Mouse (Mus musculus): ENCODE results near the gene Arpc1b. TPM values are rescaled to one million over a fixed set of nuclear protein-coding genes. Genes with fewer than 3 reads are reported as not detected.

Arpc1b gene
- polyA plus RNA-seq (2012; rRNA removed) (54.4 and 74.7 TPM in 2 replicates), polyA plus RNA-seq (2014; fragmentation: Nextera tagmentation; extraction: Ambion mirVana) (74.9 and 80.1 TPM in 2 replicates)

DNA sequence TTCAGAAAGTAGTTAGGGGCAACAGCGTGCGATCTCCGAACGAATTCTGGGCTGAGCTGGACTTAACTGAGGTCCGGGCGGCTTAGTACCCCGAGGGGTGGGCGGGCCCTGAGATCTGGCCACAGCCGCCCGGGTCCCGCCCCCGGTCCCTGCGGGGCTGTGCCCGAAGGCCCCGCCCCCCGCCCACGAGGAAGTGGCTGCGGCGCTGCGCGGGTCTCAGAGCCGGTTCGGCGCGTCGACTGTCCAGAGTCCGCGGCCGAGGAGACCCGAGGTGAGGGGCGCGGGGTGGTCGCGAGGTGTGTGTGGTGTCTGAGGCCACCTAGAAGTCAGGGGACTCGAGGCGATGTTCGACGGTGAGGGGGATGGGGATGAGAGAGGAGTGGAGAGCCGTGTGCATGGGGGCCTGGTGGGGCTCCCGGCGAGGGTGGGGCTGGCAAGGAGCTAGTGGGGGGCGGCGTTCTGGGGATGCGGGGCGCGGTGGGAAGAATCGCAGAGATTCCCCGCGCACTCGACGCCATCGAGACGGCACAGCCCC, at the start of gene Arpc1b:
TSS of gene Arpc1b (plus strand) at position 145 of the 535 bp plus-strand sequence.
- no peak for TF ChIP-seq CTCF (IDR thresholded peaks at IDR 0.05; ENCODE audit: low read depth)
- no peak for TF ChIP-seq EP300 (IDR thresholded peaks at IDR 0.05; ENCODE audit: low read depth)
- H3K4me2 ChIP-seq (ENCODE audit: low read depth): peak within 1 kb of the TSS; percentile 71
- no peak within 1 kb of the TSS for H3K27ac ChIP-seq
- WGBS (ENCODE audit: insufficient replicate concordance): under 1% methylated on average over 52 of the region's 53 CpGs
- ATAC-seq (ENCODE audit: insufficient read depth) (peak; percentile 66), DNase-seq (ENCODE audit: low read depth in 3 of 3, low spot score in 3 of 3) (peak in 2 of 3 experiments; percentile 32 to 47)
- H3K9ac ChIP-seq (replicated peaks): peak within 1 kb of the TSS; percentile 57
- no peaks in the 10 kb centered on the region for H3K36me3 ChIP-seq (replicated peaks; ENCODE audit: control insufficient read depth, insufficient read depth, low read depth)
- H3K4me1 ChIP-seq (replicated peaks; ENCODE audit: control insufficient read depth in 2 of 2, insufficient read depth in 2 of 2, low read length in 1 of 2): no peaks in the 10 kb centered on the region
- H3K27me3 ChIP-seq (ENCODE audit: control insufficient read depth, insufficient read depth, low read length): no peaks in the 10 kb centered on the region
- H3K4me3 ChIP-seq (ENCODE audit: insufficient read depth in 1 of 2, low read depth in 2 of 2, low read length in 2 of 2): peak within 1 kb of the TSS; percentile 59 to 82
- no peaks in the 10 kb centered on the region for H3K9me3 ChIP-seq (ENCODE audit: control insufficient read depth, low read length)

GRCm38 (mm10) chr5:145064765-145065340, 49.2 kb upstream of the Arpc1b start:
- Histone ChIP-seq H3K4me3 (ENCODE audit: insufficient read depth in 1 of 2, low read depth in 2 of 2, low read length in 2 of 2) (no peak overlapping the region), H3K4me1 (replicated peaks; ENCODE audit: control insufficient read depth in 2 of 2, insufficient read depth in 2 of 2, low read length in 1 of 2) (no peaks in the 10 kb centered on the region), H3K27me3 (ENCODE audit: control insufficient read depth, insufficient read depth, low read length) (no peaks in the 10 kb centered on the region), H3K27ac (no peak overlapping the region), H3K36me3 (replicated peaks; ENCODE audit: control insufficient read depth, insufficient read depth, low read depth) (no peaks in the 10 kb centered on the region), H3K4me2 (ENCODE audit: low read depth) (no peak overlapping the region), H3K9ac (replicated peaks) (no peak overlapping the region), H3K9me3 (ENCODE audit: control insufficient read depth, low read length) (no peaks in the 10 kb centered on the region)
- WGBS (ENCODE audit: insufficient replicate concordance): 67% methylated on average over 1 of the region's 1 CpGs
- DNase-seq (ENCODE audit: low read depth in 3 of 3, low spot score in 3 of 3): no peak
- no peak for ATAC-seq (ENCODE audit: insufficient read depth)
- TF ChIP-seq EP300 (IDR thresholded peaks at IDR 0.05; ENCODE audit: low read depth) (no peak), CTCF (IDR thresholded peaks at IDR 0.05; ENCODE audit: low read depth) (no peak)

GRCm38 (mm10) chr5:145068863-145069262, 45.2 kb upstream of the Arpc1b start:
- Histone ChIP-seq H3K4me3 (ENCODE audit: insufficient read depth in 1 of 2, low read depth in 2 of 2, low read length in 2 of 2) (no peak overlapping the region), H3K27ac (no peak overlapping the region), H3K27me3 (ENCODE audit: control insufficient read depth, insufficient read depth, low read length) (no peaks in the 10 kb centered on the region), H3K9ac (replicated peaks) (no peak overlapping the region), H3K4me2 (ENCODE audit: low read depth) (no peak overlapping the region), H3K9me3 (ENCODE audit: control insufficient read depth, low read length) (no peaks in the 10 kb centered on the region), H3K4me1 (replicated peaks; ENCODE audit: control insufficient read depth in 2 of 2, insufficient read depth in 2 of 2, low read length in 1 of 2) (no peaks in the 10 kb centered on the region), H3K36me3 (replicated peaks; ENCODE audit: control insufficient read depth, insufficient read depth, low read depth) (no peaks in the 10 kb centered on the region)
- no peak for DNase-seq (ENCODE audit: low read depth in 3 of 3, low spot score in 3 of 3)
- no peak for TF ChIP-seq EP300 (IDR thresholded peaks at IDR 0.05; ENCODE audit: low read depth)
- TF ChIP-seq CTCF (IDR thresholded peaks at IDR 0.05; ENCODE audit: low read depth): no peak
- WGBS (ENCODE audit: insufficient replicate concordance): 34% methylated on average over 3 of the region's 3 CpGs
- ATAC-seq (ENCODE audit: insufficient read depth): no peak

- 1% methylated on average over 5 of the region's 5 CpGs for WGBS (ENCODE audit: insufficient replicate concordance)
- Histone ChIP-seq H3K4me2 (ENCODE audit: low read depth) (no peak overlapping the region), H3K9ac (replicated peaks) (no peak overlapping the region), H3K36me3 (replicated peaks; ENCODE audit: control insufficient read depth, insufficient read depth, low read depth) (no peaks in the 10 kb centered on the region), H3K9me3 (ENCODE audit: control insufficient read depth, low read length) (no peaks in the 10 kb centered on the region), H3K4me3 (ENCODE audit: insufficient read depth in 1 of 2, low read depth in 2 of 2, low read length in 2 of 2) (no peak overlapping the region), H3K27ac (no peak overlapping the region), H3K27me3 (ENCODE audit: control insufficient read depth, insufficient read depth, low read length) (no peaks in the 10 kb centered on the region), H3K4me1 (replicated peaks; ENCODE audit: control insufficient read depth in 2 of 2, insufficient read depth in 2 of 2, low read length in 1 of 2) (no peaks in the 10 kb centered on the region)
- DNase-seq (ENCODE audit: low read depth in 3 of 3, low spot score in 3 of 3) (peak; percentile 30 to 43 (median 43)), ATAC-seq (ENCODE audit: insufficient read depth) (no peak)
- TF ChIP-seq EP300 (IDR thresholded peaks at IDR 0.05; ENCODE audit: low read depth) (no peak), CTCF (IDR thresholded peaks at IDR 0.05; ENCODE audit: low read depth) (peak; percentile 88)
Observed at GRCm38 (mm10) chr5:145069707-145070106, 44.3 kb upstream of the Arpc1b start.

GRCm38 (mm10) chr5:145071342-145071741, 42.7 kb upstream of the Arpc1b start:
- Histone ChIP-seq H3K27me3 (ENCODE audit: control insufficient read depth, insufficient read depth, low read length) (no peaks in the 10 kb centered on the region), H3K4me1 (replicated peaks; ENCODE audit: control insufficient read depth in 2 of 2, insufficient read depth in 2 of 2, low read length in 1 of 2) (no peaks in the 10 kb centered on the region), H3K27ac (no peak overlapping the region), H3K4me2 (ENCODE audit: low read depth) (no peak overlapping the region), H3K36me3 (replicated peaks; ENCODE audit: control insufficient read depth, insufficient read depth, low read depth) (no peaks in the 10 kb centered on the region), H3K4me3 (ENCODE audit: insufficient read depth in 1 of 2, low read depth in 2 of 2, low read length in 2 of 2) (no peak overlapping the region), H3K9ac (replicated peaks) (no peak overlapping the region), H3K9me3 (ENCODE audit: control insufficient read depth, low read length) (no peaks in the 10 kb centered on the region)
- TF ChIP-seq CTCF (IDR thresholded peaks at IDR 0.05; ENCODE audit: low read depth) (peak; percentile 63), EP300 (IDR thresholded peaks at IDR 0.05; ENCODE audit: low read depth) (no peak)
- ATAC-seq (ENCODE audit: insufficient read depth) (no peak), DNase-seq (ENCODE audit: low read depth in 3 of 3, low spot score in 3 of 3) (peak in 2 of 3 experiments; percentile 20 to 42)
- WGBS (ENCODE audit: insufficient replicate concordance): 37% methylated on average over 6 of the region's 6 CpGs

Measured in liver, embryonic 14.5 days (tissue).